Mouse (Mus musculus) midbrain, embryonic 12.5 days (tissue): Measurements from ENCODE around the gene Cacna2d2. TPM values are rescaled to one million over a fixed set of nuclear protein-coding genes. Genes with fewer than 3 reads are reported as not detected.
A peak's percentile ranks its signal among the peaks of the same experiment; 100 is the strongest.

Experiments
- ATAC-seq: fragments of 200-750 bp; cut with Nextera tagmentation; 2 replicates; pipeline ENCODE4 v1.8.0; 2017; ENCODE audit warnings: low read depth, moderate TSS enrichment, moderate library complexity; ENCODE audit not compliant: low FRiP score
- H3K27ac ChIP-seq: fragments of 300-500 bp; sonication (generic); replicated peaks from 2 replicates; pipeline ENCODE4 v1.5.1; 2016; ENCODE audit warnings: mild to moderate bottlenecking
- H3K27me3 ChIP-seq: fragments of 300-500 bp; sonication (generic); 2 replicates; pipeline ENCODE4 v1.6.1; 2016; ENCODE audit warnings: mild to moderate bottlenecking
- H3K36me3 ChIP-seq: fragments of 300-500 bp; sonication (generic); 2 replicates; pipeline ENCODE4 v1.6.1; 2016
- H3K4me1 ChIP-seq: fragments of 300-500 bp; sonication (generic); 2 replicates; pipeline ENCODE4 v1.6.1; 2016
- H3K4me2 ChIP-seq: fragments of 300-500 bp; sonication (generic); replicated peaks from 2 replicates; pipeline ENCODE4 v1.6.1; 2016; ENCODE audit warnings: mild to moderate bottlenecking, moderate library complexity
- H3K4me3 ChIP-seq: fragments of 300-500 bp; sonication (generic); 2 replicates; pipeline ENCODE4 v1.5.1; 2016; ENCODE audit warnings: mild to moderate bottlenecking
- H3K9ac ChIP-seq: fragments of 300-500 bp; sonication (generic); replicated peaks from 2 replicates; pipeline ENCODE4 v1.6.1; 2016; ENCODE audit warnings: mild to moderate bottlenecking, moderate library complexity
- H3K9me3 ChIP-seq: fragments of 300-500 bp; sonication (generic); 2 replicates; pipeline ENCODE4 v1.6.1; 2016; ENCODE audit warnings: mild to moderate bottlenecking
- WGBS: fragments of 180-500 bp; shearing (Covaris S2); methylation state at CpG from one replicate; pipeline ENCODE4 v1.1.7; 2016; 5-methylcytosine and 5-hydroxymethylcytosine counted together
- polyA plus RNA-seq: library from polyadenylated mRNA; unstranded; fragments of >200 nt; fragmentation: Nextera tagmentation; extraction: Ambion mirVana; gene quantifications from 2 replicates; pipeline ENCODE4 v1.2.1, GENCODE M21; 2016

The Cacna2d2 gene
- polyA plus RNA-seq, 1 experiment from 2014 or later, result 4.1 TPM

- Histone ChIP-seq H3K27me3 (0 out of 2 replicates have a peak, but pooled peaks cover 5% of the 10 kb centered on the region), H3K36me3 (no peaks in the 10 kb centered on the region), H3K27ac (peak overlapping the region; percentile 39), H3K4me3 (no peak overlapping the region), H3K9ac (no peak overlapping the region), H3K9me3 (no peaks in the 10 kb centered on the region), H3K4me2 (no peak overlapping the region), H3K4me1 (peaks cover 59% of the 10 kb centered on the region)
- peak; percentile 35; the same call in 1 of the 2 replicates for ATAC-seq
- WGBS, result 74% methylated on average over 17 of the region's 17 CpGs
Measured at GRCm38 (mm10) chr9:107484302-107484701, 84.9 kb downstream of the Cacna2d2 start.

- H3K4me1 ChIP-seq, result peaks cover 55% of the 10 kb centered on the region
Measured at GRCm38 (mm10) chr9:107484766-107485165, 85.4 kb downstream of the Cacna2d2 start.

GRCm38 (mm10) chr9:107486086-107486485 is 86.7 kb downstream of the Cacna2d2 start:
- no peak overlapping the region for H3K4me2 ChIP-seq
- peaks cover 45% of the 10 kb centered on the region for H3K4me1 ChIP-seq
- H3K27me3 ChIP-seq, result 0 out of 2 replicates have a peak, but pooled peaks cover 5% of the 10 kb centered on the region
- whole genome bisulfite sequencing, result 46% methylated on average over 10 of the region's 10 CpGs
- peak; percentile 61; the same call in 1 of the 2 replicates for ATAC-seq
- no peak overlapping the region for H3K4me3 ChIP-seq
- no peaks in the 10 kb centered on the region for H3K36me3 ChIP-seq
- H3K27ac ChIP-seq, result 0 out of 2 replicates have a peak overlapping the region, but pooled peaks have one; percentile 1
- H3K9me3 ChIP-seq, result no peaks in the 10 kb centered on the region
- no peak overlapping the region for H3K9ac ChIP-seq

More at GRCm38 (mm10) chr9:107484766-107485165, 85.4 kb downstream of the Cacna2d2 start:
- Histone ChIP-seq H3K9me3 (no peaks in the 10 kb centered on the region), H3K27ac (peak overlapping the region; percentile 39), H3K4me2 (no peak overlapping the region), H3K36me3 (no peaks in the 10 kb centered on the region), H3K9ac (no peak overlapping the region), H3K27me3 (0 out of 2 replicates have a peak, but pooled peaks cover 5% of the 10 kb centered on the region), H3K4me3 (no peak overlapping the region)
- 83% methylated on average over 6 of the region's 6 CpGs for WGBS
- no peak for ATAC-seq

- H3K4me1 ChIP-seq, result peaks cover 39% of the 10 kb centered on the region
- H3K9ac ChIP-seq, result no peak overlapping the region
- WGBS, result 76% methylated on average over 6 of the region's 6 CpGs
- 0 out of 2 replicates have a peak overlapping the region, but pooled peaks have one; percentile 1 for H3K27ac ChIP-seq
- H3K4me3 ChIP-seq, result no peak overlapping the region
- no peak for ATAC-seq
- H3K27me3 ChIP-seq, result 0 out of 2 replicates have a peak, but pooled peaks cover 9% of the 10 kb centered on the region
- no peaks in the 10 kb centered on the region for H3K9me3 ChIP-seq
- H3K36me3 ChIP-seq, result no peaks in the 10 kb centered on the region
- no peak overlapping the region for H3K4me2 ChIP-seq
Measured at GRCm38 (mm10) chr9:107486507-107487225, 87.3 kb downstream of the Cacna2d2 start.

GRCm38 (mm10) chr9:107490146-107490545 is 90.7 kb downstream of the Cacna2d2 start:
- no peak for ATAC-seq
- Histone ChIP-seq H3K4me3 (no peak overlapping the region), H3K27ac (no peak overlapping the region), H3K4me2 (no peak overlapping the region), H3K9me3 (no peaks in the 10 kb centered on the region), H3K9ac (no peak overlapping the region), H3K27me3 (0 out of 2 replicates have a peak, but pooled peaks cover 9% of the 10 kb centered on the region), H3K4me1 (peaks cover 39% of the 10 kb centered on the region), H3K36me3 (no peaks in the 10 kb centered on the region)
- WGBS, result 74% methylated on average over 8 of the region's 8 CpGs

- H3K4me1 ChIP-seq, result peaks cover 35% of the 10 kb centered on the region
- no peak for ATAC-seq
- H3K36me3 ChIP-seq, result no peaks in the 10 kb centered on the region
- no peak overlapping the region for H3K27ac ChIP-seq
- H3K4me2 ChIP-seq, result no peak overlapping the region
- 79% methylated on average over 6 of the region's 6 CpGs for WGBS
- H3K4me3 ChIP-seq, result no peak overlapping the region
- no peaks in the 10 kb centered on the region for H3K9me3 ChIP-seq
- H3K27me3 ChIP-seq, result 0 out of 2 replicates have a peak, but pooled peaks cover 9% of the 10 kb centered on the region
- no peak overlapping the region for H3K9ac ChIP-seq
Measured at GRCm38 (mm10) chr9:107490625-107491024, 91.2 kb downstream of the Cacna2d2 start.

GRCm38 (mm10) chr9:107493511-107493910 is 94.1 kb downstream of the Cacna2d2 start:
- H3K9ac ChIP-seq, result no peak overlapping the region
- H3K4me2 ChIP-seq, result no peak overlapping the region
- ATAC-seq, result no peak
- peaks cover 9% of the 10 kb centered on the region; the same call in 1 of the 2 replicates for H3K27me3 ChIP-seq
- no peaks in the 10 kb centered on the region for H3K36me3 ChIP-seq
- no peak overlapping the region for H3K27ac ChIP-seq
- 59% methylated on average over 1 of the region's 1 CpGs for WGBS
- no peak overlapping the region for H3K4me3 ChIP-seq
- H3K9me3 ChIP-seq, result no peaks in the 10 kb centered on the region
- H3K4me1 ChIP-seq, result peaks cover 22% of the 10 kb centered on the region

GRCm38 (mm10) chr9:107494238-107494637 is 94.8 kb downstream of the Cacna2d2 start:
- 33% methylated on average over 12 of the region's 12 CpGs for WGBS
- peaks cover 9% of the 10 kb centered on the region; the same call in 1 of the 2 replicates for H3K27me3 ChIP-seq
- no peak overlapping the region for H3K4me3 ChIP-seq
- 0 out of 2 replicates have a peak, but pooled peaks have one; percentile 27 for ATAC-seq
- no peak overlapping the region for H3K9ac ChIP-seq
- H3K4me2 ChIP-seq, result no peak overlapping the region
- H3K9me3 ChIP-seq, result no peaks in the 10 kb centered on the region
- no peaks in the 10 kb centered on the region for H3K36me3 ChIP-seq
- H3K27ac ChIP-seq, result no peak overlapping the region
- H3K4me1 ChIP-seq, result peaks cover 22% of the 10 kb centered on the region

GRCm38 (mm10) chr9:107496359-107496758 is 96.9 kb downstream of the Cacna2d2 start:
- H3K4me2 ChIP-seq, result no peak overlapping the region
- H3K4me3 ChIP-seq, result no peak overlapping the region
- 86% methylated on average over 3 of the region's 3 CpGs for WGBS
- no peaks in the 10 kb centered on the region for H3K9me3 ChIP-seq
- H3K4me1 ChIP-seq, result peaks cover 18% of the 10 kb centered on the region
- H3K27ac ChIP-seq, result no peak overlapping the region
- no peak for ATAC-seq
- H3K9ac ChIP-seq, result no peak overlapping the region
- H3K27me3 ChIP-seq, result peaks cover 8% of the 10 kb centered on the region; the same call in 1 of the 2 replicates
- H3K36me3 ChIP-seq, result no peaks in the 10 kb centered on the region

- Histone ChIP-seq H3K9me3 (no peaks in the 10 kb centered on the region), H3K4me1 (peaks cover 11% of the 10 kb centered on the region), H3K4me2 (no peak overlapping the region), H3K27me3 (no peaks in the 10 kb centered on the region; the same call in 1 of the 2 replicates), H3K27ac (no peak overlapping the region), H3K9ac (0 out of 2 replicates have a peak overlapping the region, but pooled peaks have one; percentile 17), H3K36me3 (no peaks in the 10 kb centered on the region), H3K4me3 (no peak overlapping the region)
- WGBS, result 83% methylated on average over 3 of the region's 3 CpGs
- ATAC-seq, result no peak
Measured at GRCm38 (mm10) chr9:107500708-107501286, 101.4 kb downstream of the Cacna2d2 start.

GRCm38 (mm10) chr9:107502131-107502846 is 102.9 kb downstream of the Cacna2d2 start:
- no peak overlapping the region for H3K9ac ChIP-seq
- H3K36me3 ChIP-seq, result no peaks in the 10 kb centered on the region
- H3K4me1 ChIP-seq, result peaks cover 19% of the 10 kb centered on the region
- no peaks in the 10 kb centered on the region for H3K27me3 ChIP-seq
- H3K9me3 ChIP-seq, result no peaks in the 10 kb centered on the region
- ATAC-seq, result no peak
- no peak overlapping the region for H3K4me3 ChIP-seq
- H3K4me2 ChIP-seq, result no peak overlapping the region
- no peak overlapping the region for H3K27ac ChIP-seq
- 95% methylated on average over 12 of the region's 12 CpGs for WGBS
